Mouse (Mus musculus): ENCODE measurements around the gene Il1rap.

GRCm38 (mm10) chr16:26561743-26562142, 19.8 kb upstream of the Il1rap start:
- no peak for TF ChIP-seq CTCF (IDR thresholded peaks at IDR 0.05; ENCODE audit: low read depth, low read length)
- no peak for TF ChIP-seq GATA2 (IDR thresholded peaks at IDR 0.05; ENCODE audit: borderline replicate concordance, low read depth, low read length)

Measured in G1E (cell line).